Mouse (Mus musculus) erythroblast, embryonic 14.5 days (primary cell): ENCODE results near the gene Rpia.

Source experiments
- GATA1 ChIP-seq: IDR thresholded peaks from 2 replicates; pipeline ENCODE4 v1.6.1; 2012; ENCODE audit warnings: low read length, inconsistent platforms, mixed read lengths
- TAL1 ChIP-seq: IDR thresholded peaks from 3 replicates; pipeline ENCODE4 v1.6.1; 2012; ENCODE audit warnings: low read length, inconsistent platforms, mixed read lengths

DNA sequence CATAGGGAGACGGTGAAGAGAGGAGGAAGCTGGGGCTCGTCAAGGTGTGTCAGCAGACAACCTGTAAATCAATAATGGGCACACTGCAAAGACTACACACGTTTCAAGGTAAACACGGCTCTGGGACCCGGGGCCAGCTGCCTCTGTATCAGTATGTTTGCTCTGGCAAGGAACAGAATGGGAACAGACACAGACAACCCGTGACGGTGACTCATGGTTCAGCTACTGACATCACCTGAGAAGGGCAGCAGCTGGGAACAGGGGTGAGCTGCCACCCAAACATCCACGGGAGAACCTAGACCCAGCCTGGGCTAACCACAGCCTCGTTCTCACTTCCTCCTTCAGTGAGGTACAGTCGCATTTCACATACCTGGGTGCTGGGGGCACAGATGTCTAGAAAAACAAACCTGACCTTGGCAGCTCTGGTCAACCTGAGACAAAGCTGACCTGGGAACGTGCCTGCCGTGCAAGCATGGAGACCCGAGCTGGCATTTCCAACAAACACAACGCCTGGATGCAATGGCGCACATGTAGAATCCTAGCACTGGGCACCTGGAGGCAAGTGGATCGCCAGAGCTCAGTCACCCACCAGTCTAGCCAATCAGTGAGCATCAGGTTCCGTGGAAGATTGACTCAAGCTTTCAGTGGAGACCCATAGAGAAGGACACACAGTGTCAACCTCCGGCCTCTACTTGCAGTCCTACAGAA, 22.0 kb upstream of the Rpia start:
- TF ChIP-seq GATA1 (no peak), TAL1 (no peak)
